9 mouse cellular contexts compared by ENCODE assay signal in the genomic region with DNA sequence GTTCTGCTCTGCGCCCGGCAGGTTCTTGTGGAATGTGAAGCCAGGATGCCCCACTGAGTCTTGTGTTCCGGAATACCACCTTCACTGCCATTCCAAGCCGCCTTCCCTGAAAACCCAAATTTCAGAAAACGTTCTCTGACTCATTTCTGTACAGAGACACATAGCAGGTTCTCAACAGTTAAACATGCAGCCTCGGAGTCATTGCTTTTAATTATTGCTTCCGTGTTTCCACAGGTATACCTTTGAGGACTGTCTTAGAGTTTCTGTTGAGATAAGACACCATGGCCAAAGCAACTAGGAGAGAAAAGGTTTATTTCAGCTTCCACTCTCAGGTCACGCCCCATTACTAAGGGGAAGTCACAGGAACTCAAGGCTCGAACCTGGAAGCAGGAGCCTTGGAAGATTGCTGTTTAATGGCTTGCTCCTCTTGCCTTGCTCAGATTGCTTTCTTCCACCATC. TPM values are rescaled to one million over a fixed set of nuclear protein-coding genes. Genes with fewer than 3 reads are reported as not detected.
DNase-seq lines count a peak whose midpoint lies in the region; ATAC-seq lines count a peak whose summit lies in the region.
"Had no signal": no experiment of that assay in that cellular context is flagged by ENCODE, and none has a peak within 500 bp of the region (broad histone marks: within the 10 kb centered on the region; RNA-seq: fewer than 3 reads in every experiment).

No protein-coding gene starts in this region.

- H3K9ac ChIP-seq in heart, embryonic 14.5 days (ENCODE audit: low read length), result peak overlapping the region; percentile 89
- peak overlapping the region; percentile 85 for H3K9ac ChIP-seq in hindbrain, embryonic 12.5 days

- WGBS in heart, embryonic 14.5 days, result 21% methylated on average over 9 of the region's 9 CpGs
- 23% methylated on average over 9 of the region's 9 CpGs for WGBS in hindbrain, embryonic 12.5 days
- 23% methylated on average over 9 of the region's 9 CpGs for whole genome bisulfite sequencing in midbrain, embryonic 10.5 days

- peaks cover 4% of the 10 kb centered on the region; the same call in 1 of the 2 replicates for H3K36me3 ChIP-seq in heart, embryonic 14.5 days (ENCODE audit: control insufficient read depth, insufficient read depth, low read length)
- H3K36me3 ChIP-seq in hindbrain, embryonic 12.5 days, result no peaks in the 10 kb centered on the region; the same call in 1 of the 2 replicates
- peaks cover 23% of the 10 kb centered on the region for H3K36me3 ChIP-seq in midbrain, embryonic 10.5 days

- DNase-seq in heart, adult 8-10 months (ENCODE audit: low spot score), result no peak
- DNase-seq in MEL-GATA-1-ER (ENCODE audit: extremely low read depth, low read depth), result peak; percentile 22
- no peak for DNase-seq in midbrain, embryonic 10.5 days (ENCODE audit: low spot score)
- no peak for DNase-seq in ovary, postnatal 10 days (ENCODE audit: low spot score)
- DNase-seq in cerebellum, postnatal 25 days, result no peak
- DNase-seq in kidney, postnatal 25 days, result no peak

- H3K9me3 ChIP-seq in heart, embryonic 14.5 days (ENCODE audit: control insufficient read depth, low read length), result no peaks in the 10 kb centered on the region
- H3K9me3 ChIP-seq in hindbrain, embryonic 12.5 days (replicated peaks), result no peaks in the 10 kb centered on the region
- H3K9me3 ChIP-seq in midbrain, embryonic 10.5 days (replicated peaks), result no peaks in the 10 kb centered on the region

- H3K4me3 ChIP-seq in heart, embryonic 14.5 days (ENCODE audit: control insufficient read depth in 1 of 2, insufficient read depth in 1 of 2, low read depth in 1 of 2, low read length in 2 of 2), result peak overlapping the region; percentile 83 to 89
- peak overlapping the region; percentile 78 for H3K4me3 ChIP-seq in hindbrain, embryonic 12.5 days
- H3K4me3 ChIP-seq in midbrain, embryonic 10.5 days, result peak overlapping the region; percentile 91

- peak overlapping the region; percentile 92 for H3K4me2 ChIP-seq in heart, embryonic 14.5 days (ENCODE audit: low read length)
- H3K4me2 ChIP-seq in hindbrain, embryonic 12.5 days (replicated peaks), result peak overlapping the region; percentile 77

- H3K27ac ChIP-seq in heart, embryonic 14.5 days (replicated peaks in 1 of 2; ENCODE audit: control insufficient read depth in 1 of 2, insufficient read depth in 1 of 2, low read depth in 2 of 2, low read length in 2 of 2), result peak overlapping the region; percentile 45 to 68; a peak in 1 of 4 replicates
- H3K27ac ChIP-seq in hindbrain, embryonic 12.5 days, result peak overlapping the region; percentile 68
- H3K27ac ChIP-seq in midbrain, embryonic 10.5 days (replicated peaks), result peak overlapping the region; percentile 92

- no peak for ATAC-seq in heart, embryonic 14.5 days (ENCODE audit: insufficient number of reproducible peaks, insufficient read depth, low FRiP score, low read depth)
- no peak for ATAC-seq in hindbrain, embryonic 12.5 days (ENCODE audit: low FRiP score)

- H3K4me1 ChIP-seq in heart, embryonic 14.5 days (ENCODE audit: control insufficient read depth in 2 of 2, insufficient read depth in 2 of 2, low read length in 2 of 2), result peaks cover 6 to 9% of the 10 kb centered on the region in 2 experiments
- peaks cover 17% of the 10 kb centered on the region for H3K4me1 ChIP-seq in hindbrain, embryonic 12.5 days
- H3K4me1 ChIP-seq in midbrain, embryonic 10.5 days, result peaks cover 21% of the 10 kb centered on the region

- no peaks in the 10 kb centered on the region for H3K27me3 ChIP-seq in heart, embryonic 14.5 days (ENCODE audit: control insufficient read depth, insufficient read depth, low read length)
- H3K27me3 ChIP-seq in hindbrain, embryonic 12.5 days, result no peaks in the 10 kb centered on the region
- no peaks in the 10 kb centered on the region for H3K27me3 ChIP-seq in midbrain, embryonic 10.5 days (ENCODE audit: low read depth, poor library complexity, severe bottlenecking)

RNA-seq across cellular contexts. Expression of gene Ccdc43, which starts 0.5 kb away (rescaled TPM):
- 31.9 and 36.1 TPM in 2 replicates for polyA plus RNA-seq in heart, embryonic 14.5 days (2014; fragmentation: Nextera tagmentation; extraction: Ambion mirVana)
- total RNA-seq in heart, adult 8-10 months (2022), result 10 to 100 TPM; 21.0 to 25.0 (median 22.0) TPM
- polyA plus RNA-seq in hindbrain, embryonic 12.5 days (2016; fragmentation: Nextera tagmentation; extraction: Ambion mirVana), result 44.0 and 48.0 TPM in 2 replicates
- 59.5 and 63.2 TPM in 2 replicates for polyA plus RNA-seq in midbrain, embryonic 10.5 days (2016; fragmentation: Nextera tagmentation; extraction: Ambion mirVana)

RNA-seq across cellular contexts. Expression of gene Meioc, which starts 34.5 kb away (rescaled TPM):
- polyA plus RNA-seq in heart, embryonic 14.5 days (2014; fragmentation: Nextera tagmentation; extraction: Ambion mirVana), result 1.1 TPM in 2 replicates
- not detected for total RNA-seq in heart, adult 8-10 months (2022)
- 0.82 and 1.1 TPM in 2 replicates for polyA plus RNA-seq in hindbrain, embryonic 12.5 days (2016; fragmentation: Nextera tagmentation; extraction: Ambion mirVana)
- polyA plus RNA-seq in midbrain, embryonic 10.5 days (2016; fragmentation: Nextera tagmentation; extraction: Ambion mirVana), result 0.16 and 0.41 TPM in 2 replicates
- total RNA-seq: megakaryocyte-erythroid progenitor cell, adult 5-6 weeks had no signal
